In genomic region chr2:23041457-23041856, GRCm38 (mm10) we compare ENCODE assay signal across 1 mouse cellular context.
TF ChIP-seq lines count a peak whose summit lies in the region.

No protein-coding gene starts in this region.

TF ChIP-seq in MEL, 35 proteins besides CTCF, POLR2A, EP300 and RAD21 (continued from another document):
- no peak for TF ChIP-seq UBTF (IDR thresholded peaks at IDR 0.05; ENCODE audit: borderline replicate concordance, insufficient read depth, low read depth, low read length)
- peak; percentile 72 for TF ChIP-seq ELF1 (IDR thresholded peaks at IDR 0.05; ENCODE audit: low read depth, low read length)
- no peak for TF ChIP-seq MAZ (IDR thresholded peaks at IDR 0.05; ENCODE audit: low read depth, low read length)
- TF ChIP-seq TBP (IDR thresholded peaks at IDR 0.05; ENCODE audit: low read depth, low read length), result no peak
- TF ChIP-seq E2F4 (IDR thresholded peaks at IDR 0.05; ENCODE audit: borderline replicate concordance, low read depth, low read length), result no peak
- TF ChIP-seq ZNF384 (IDR thresholded peaks at IDR 0.05; ENCODE audit: low read depth, low read length), result no peak
- TF ChIP-seq POLR2AphosphoS5 (IDR thresholded peaks at IDR 0.05; ENCODE audit: borderline replicate concordance, low read depth, low read length), result no peak
- no peak for TF ChIP-seq NRF1 (IDR thresholded peaks at IDR 0.05; ENCODE audit: insufficient read depth, low read depth, low read length, poor library complexity, severe bottlenecking)
- TF ChIP-seq NELFE (IDR thresholded peaks at IDR 0.05; ENCODE audit: low read depth, low read length), result no peak
- no peak for TF ChIP-seq CHD2 (IDR thresholded peaks at IDR 0.05; ENCODE audit: low read length)
TF ChIP-seq in MEL: peak in this region for 4.
